Mouse (Mus musculus) cerebral cortex, adult 2 months (tissue): ENCODE results near the gene Slc26a11.

Experiments used
- WGBS: fragments of 180-500 bp; shearing (Covaris S2); methylation state at CpG from one replicate; pipeline ENCODE4 v1.1.7; 2018; 5-methylcytosine and 5-hydroxymethylcytosine counted together

Gene Slc26a11

DNA sequence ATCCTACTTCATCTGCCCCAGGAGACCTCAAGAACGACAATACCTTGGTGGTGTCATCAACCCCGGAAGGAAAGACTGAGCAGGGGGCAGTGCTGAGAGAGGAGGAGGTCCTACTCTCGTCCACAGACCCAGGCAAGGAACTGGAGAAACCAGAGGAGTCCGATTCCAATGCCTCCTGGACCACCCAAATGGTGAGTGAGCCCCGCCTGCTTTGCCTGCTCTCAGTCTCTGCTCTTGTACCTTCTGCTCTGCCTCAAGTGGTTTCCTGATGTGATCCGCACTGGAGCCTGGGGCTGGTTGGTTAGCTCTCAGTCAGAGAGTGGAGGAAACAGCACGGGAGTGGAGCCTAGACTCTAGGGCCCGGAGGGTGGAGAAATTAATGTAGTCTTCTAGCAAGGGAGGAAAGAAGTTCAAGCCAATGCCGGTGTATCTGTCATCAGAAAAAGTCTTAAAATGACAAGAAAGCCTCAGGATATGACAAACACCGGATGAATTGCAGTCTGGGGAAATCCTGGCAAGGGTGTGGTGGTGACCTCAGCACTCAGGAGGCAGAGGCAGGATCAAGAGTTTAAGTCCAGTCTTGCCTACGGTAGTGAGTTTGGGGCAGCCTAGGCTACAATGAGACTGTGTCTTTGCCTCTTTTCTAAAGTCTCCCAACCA lies 47.3 kb downstream of the Slc26a11 start:
- 83% methylated on average over 11 of the region's 11 CpGs for WGBS

DNA sequence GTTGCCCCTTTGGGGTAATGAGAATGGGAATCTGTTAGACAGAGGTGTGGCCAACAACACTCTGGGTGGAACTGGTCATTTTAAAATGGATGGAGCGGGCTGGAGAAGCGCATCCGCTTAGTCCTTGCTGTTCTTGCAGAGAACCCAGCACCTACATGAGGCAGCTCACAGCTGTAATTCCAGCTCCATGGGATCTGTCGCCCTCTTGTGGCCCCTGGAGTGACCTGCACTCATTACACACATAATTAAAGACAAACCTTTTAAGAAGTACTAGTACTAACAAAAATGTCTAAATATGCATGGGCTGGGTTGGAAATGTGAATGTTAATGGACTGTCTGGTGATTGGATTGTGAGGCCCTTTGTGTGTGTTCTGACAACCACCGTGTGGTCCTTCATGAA lies 49.3 kb downstream of the Slc26a11 start:
- 67% methylated on average over 5 of the region's 5 CpGs for WGBS

DNA sequence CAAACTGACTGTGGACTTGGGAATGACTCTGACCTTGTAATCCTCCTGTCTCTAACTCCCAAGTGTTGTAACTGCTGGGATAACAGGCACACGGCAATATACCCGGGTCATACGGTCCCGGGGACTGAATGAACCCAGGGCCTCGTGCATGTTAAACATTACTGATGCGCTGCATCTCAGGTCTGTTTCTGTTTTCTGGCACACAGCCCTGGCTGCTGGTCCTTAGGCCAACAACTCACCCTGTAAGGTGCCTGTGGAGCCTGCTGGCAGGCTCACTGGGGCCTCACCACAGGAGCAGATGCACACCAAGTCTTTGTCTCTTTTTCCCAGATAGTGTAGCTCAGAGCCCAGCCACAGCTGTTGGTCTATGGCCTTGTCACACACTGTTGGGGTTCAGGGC lies 52.0 kb downstream of the Slc26a11 start:
- WGBS = 90% methylated on average over 6 of the region's 6 CpGs

DNA sequence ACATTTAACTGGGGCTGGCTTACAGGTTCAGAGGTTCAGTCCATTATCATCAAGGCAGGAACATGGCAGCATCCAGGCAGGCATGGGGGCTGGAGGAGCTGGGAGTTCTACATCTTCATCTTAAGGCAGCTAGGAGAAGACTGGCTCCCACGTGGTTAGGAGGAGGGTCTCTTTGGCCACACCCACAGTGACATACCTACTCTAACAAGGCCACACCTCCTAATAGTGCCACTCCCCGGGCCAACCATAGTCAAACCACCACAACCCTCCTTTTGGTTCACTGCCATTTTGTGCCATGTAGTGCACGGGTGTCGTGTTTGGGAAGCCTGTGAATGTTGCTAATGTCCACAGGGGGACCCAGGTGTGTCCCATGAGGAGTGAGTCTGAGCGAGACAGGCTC lies 52.6 kb downstream of the Slc26a11 start:
- WGBS = 68% methylated on average over 5 of the region's 5 CpGs

DNA sequence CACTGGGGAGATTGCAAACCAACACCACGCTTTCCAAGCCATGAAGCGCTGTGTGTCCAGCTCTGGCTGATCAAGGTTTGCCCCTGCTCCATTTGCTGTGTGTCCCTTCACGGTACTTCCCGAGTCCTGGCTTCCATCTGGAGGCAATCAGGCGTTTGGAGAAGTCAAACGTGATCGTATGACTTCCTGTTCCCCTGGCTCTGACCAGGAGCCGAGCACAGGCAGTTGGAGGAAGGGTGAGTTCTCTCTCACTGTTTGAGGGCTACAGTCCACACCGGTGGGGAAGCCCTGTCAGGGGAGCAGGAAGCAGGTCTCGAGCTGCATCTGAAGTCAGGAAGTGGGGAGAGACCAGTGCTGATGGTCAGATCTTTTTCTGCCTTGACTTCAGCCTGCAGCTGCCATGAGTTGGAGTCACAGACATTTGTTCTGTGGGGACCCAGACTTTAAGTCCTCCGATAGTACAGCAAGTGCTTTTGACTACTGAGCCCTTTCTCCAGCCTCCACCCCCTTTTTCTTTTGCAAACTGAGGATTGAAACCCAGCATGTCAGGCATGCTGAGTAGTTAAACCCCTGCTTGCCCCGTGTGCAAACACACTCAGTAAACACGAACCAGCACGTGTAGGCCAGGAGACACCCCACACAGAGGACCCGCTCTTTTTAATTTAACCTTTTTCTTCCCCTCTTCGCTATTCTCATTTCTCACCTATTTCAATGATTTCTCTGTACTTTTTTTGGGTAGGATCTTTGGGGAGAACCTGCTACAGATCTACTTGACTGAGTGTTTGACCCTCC lies 64.2 kb downstream of the Slc26a11 start:
- 81% methylated on average over 16 of the region's 16 CpGs for WGBS

DNA sequence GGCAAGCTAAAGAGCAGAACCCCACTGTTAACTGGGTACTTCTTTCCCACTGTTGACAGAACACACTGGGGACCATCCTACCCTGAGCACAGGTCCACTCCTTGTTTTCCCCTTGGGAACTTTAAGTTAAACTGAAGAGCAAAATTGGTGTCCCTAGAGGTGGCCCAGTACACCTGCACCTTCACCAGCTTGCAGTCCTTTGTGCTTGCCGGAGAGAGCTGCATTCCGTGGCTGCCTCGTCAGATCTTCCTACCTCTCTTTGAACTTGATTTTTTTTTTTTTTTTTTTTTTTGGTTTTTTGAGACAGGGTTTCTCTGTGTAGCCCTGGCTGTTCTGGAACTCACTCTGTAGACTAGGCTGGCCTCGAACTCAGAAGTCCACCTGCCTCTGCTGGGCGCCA lies 65.1 kb downstream of the Slc26a11 start:
- WGBS = 95% methylated on average over 5 of the region's 5 CpGs

DNA sequence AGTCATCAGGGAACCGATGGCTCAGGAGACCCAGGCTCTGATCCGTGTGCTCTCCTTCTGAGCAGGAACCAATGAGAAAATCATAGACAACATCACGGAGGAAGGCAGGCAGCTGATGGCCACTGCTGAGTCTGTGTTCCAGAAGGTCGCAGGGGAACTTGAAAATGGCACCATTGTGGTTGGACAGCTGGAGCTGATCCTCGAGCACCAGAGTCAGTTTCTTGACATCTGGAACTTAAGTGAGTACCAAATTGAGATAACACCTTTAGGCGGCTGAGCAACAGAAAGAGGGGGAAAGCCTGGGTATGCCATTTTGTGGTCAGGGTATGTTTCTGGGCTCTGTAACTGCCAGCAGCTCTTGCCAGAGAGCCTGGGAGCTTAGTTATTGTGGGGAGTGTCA lies 72.1 kb downstream of the Slc26a11 start:
- 83% methylated on average over 6 of the region's 6 CpGs for WGBS

DNA sequence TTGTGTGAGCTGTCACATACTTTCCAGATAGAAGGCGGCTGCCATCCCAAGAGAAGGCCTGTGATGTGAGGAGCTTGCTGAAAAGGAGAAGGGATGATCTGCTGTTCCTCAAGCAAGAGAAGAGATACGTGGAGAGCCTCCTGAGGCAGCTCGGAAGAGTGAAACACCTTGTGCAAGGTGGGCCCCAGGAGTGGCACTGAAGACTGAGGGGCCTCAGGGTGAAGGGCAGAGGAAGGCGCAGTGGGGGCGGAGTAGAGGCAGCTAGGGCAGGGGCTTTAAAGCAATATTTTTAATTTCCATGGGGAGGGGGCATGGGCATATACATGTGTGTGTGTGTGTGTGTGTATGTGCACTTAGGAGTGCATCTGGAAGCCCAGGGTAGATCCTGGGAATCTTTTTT lies 72.6 kb downstream of the Slc26a11 start:
- 92% methylated on average over 5 of the region's 5 CpGs for whole genome bisulfite sequencing

DNA sequence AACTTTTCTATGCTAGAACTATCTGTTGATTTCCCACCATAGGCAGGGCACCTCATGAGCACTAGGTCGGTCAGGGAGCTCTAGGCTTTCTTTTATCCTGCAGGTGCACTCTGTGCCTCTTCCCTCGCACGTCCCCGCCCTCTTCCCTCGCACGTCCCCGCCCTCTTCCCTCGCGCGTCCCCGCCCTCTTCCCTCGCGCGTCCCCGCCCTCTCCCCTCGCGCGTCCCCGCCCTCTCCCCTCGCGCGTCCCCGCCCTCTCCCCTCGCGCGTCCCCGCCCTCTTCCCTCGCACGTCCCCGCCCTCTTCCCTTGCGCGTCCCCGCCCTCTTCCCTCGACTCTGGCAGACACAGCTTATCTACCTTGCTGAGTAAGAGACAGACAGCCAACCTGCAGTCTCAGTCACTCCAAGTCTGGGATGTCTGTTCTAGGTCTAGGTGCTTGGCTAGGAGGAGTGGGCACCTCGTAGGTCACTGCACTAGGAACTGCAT lies 73.3 kb downstream of the Slc26a11 start:
- WGBS = 4% methylated on average over 32 of the region's 35 CpGs
